Mouse (Mus musculus) spleen, adult 2 months (tissue): ENCODE measurements around the gene Srgap1.

Source experiments
- CTCF ChIP-seq: fragments of 200-500 bp; IDR thresholded peaks from 2 replicates; pipeline ENCODE4 v1.5.1; 2011; ENCODE audit warnings: mild to moderate bottlenecking, inconsistent platforms; ENCODE audit not compliant: insufficient read depth, insufficient read length, insufficient replicate concordance; ENCODE audit errors: extremely low read depth
- POLR2A ChIP-seq: fragments of 200-500 bp; IDR thresholded peaks from 2 replicates; pipeline ENCODE4 v1.6.1; 2011; ENCODE audit warnings: low read depth, low read length, inconsistent platforms

DNA sequence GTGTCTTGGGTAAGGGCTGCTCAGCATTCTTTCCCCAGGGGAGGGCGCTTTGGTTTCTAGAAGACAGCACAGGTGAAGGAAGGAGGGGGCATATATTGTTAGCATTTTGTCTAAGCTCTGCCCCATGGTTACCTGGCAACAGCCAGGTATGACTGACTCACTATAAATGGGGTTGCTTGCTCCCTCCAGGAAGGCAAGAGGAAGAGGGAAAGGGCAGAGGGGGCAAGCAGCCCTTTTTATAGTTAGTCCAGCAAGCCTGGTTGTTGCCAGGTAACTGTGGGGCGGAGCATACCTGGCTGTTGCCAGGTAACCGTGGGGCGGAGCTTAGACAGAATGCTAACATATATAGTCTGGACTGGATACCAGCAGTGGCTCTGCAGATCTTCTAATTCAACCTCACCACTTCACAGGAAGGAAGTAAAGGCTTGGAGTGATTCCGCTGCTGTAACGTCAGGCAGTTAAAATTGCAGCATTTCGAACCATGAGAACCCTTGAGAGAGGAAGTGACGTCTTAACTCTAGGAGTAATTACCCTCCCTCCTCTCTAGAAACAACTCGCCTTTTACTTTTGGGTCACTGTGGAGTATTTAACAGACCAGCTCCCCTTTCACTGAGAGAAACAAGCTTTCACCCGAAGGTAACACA, 74.7 kb downstream of the Srgap1 start:
- TF ChIP-seq CTCF: no peak
- no peak for TF ChIP-seq POLR2A
